Mouse (Mus musculus) layer of hippocampus, adult 2 months (tissue): ENCODE data around the gene Cytl1. TPM values are rescaled to one million over a fixed set of nuclear protein-coding genes. Genes with fewer than 3 reads are reported as not detected.

Source experiments
- DNase-seq, 2 experiments: peaks; one replicate each; pipeline ENCODE4 v3.0.0; 2022; ENCODE audit warnings: low spot score in 2 of 2
- H3K27ac ChIP-seq: fragments of 200-600 bp; 2 replicates; pipeline ENCODE4 v1.8.1; 2022
- H3K4me3 ChIP-seq: fragments of 200-600 bp; 2 replicates; pipeline ENCODE4 v1.8.1; 2022; ENCODE audit warnings: mild to moderate bottlenecking
- CTCF ChIP-seq: fragments of 200-600 bp; conservative IDR thresholded peaks from 2 replicates; pipeline ENCODE4 v1.8.1; 2022; ENCODE audit warnings: antibody characterized with exemption, mild to moderate bottlenecking, moderate library complexity
- total RNA-seq, 2 experiments: library from RNA; stranded (reverse); gene quantifications; 2 replicates each; pipeline ENCODE4 v1.2.3; 2021

Cytl1 gene
- total RNA-seq, 2 experiments from 2014 or later: 1.0 to 1.2 TPM

DNA sequence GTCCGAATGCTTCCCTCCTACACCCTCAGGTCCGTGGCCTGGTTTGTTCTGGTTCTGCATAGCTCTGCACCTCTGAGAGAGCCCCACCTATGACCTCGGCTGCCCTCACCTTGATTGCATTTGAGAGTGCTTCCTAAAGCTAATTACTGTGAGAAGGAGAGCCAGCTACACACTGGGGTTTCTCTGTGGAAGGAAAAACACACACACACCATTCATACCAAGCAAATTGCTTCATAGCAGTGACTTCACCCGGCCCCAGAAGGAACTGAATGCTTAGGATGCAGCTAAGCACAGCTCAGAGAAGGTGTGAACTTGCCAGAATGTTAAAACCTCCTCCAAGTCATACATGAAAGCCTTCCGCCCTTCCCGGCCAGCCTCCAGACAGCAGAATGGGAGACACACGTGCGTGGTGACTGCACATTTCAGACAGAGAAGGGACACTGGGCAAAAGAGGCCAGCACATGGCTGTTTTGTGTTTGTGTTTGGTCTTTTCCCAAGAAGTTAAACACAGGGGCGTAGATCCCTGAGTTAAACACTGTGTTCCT lies 49.6 kb downstream of the Cytl1 start:
- DNase-seq: no peak
- Histone ChIP-seq H3K27ac (no peak overlapping the region), H3K4me3 (no peak overlapping the region)
- TF ChIP-seq CTCF: no peak

Other genes with a start within 250 kb of the Cytl1 start
- 1 to 10 TPM; 5.4 to 7.5 TPM for gene Stk32b, start 18.3 kb upstream of the Cytl1 start, total RNA-seq
- gene Msx1, start 89.1 kb downstream of the Cytl1 start, total RNA-seq: 1 to 10 TPM; 4.2 to 5.3 TPM